Mouse (Mus musculus) heart, adult 9 months (tissue): ENCODE results near the gene Ttpal.

Source experiments
- DNase-seq, 2 experiments: peaks; one replicate each; pipeline ENCODE4 v3.0.0; 2022; ENCODE audit warnings: low spot score in 2 of 2

Ttpal gene

DNA sequence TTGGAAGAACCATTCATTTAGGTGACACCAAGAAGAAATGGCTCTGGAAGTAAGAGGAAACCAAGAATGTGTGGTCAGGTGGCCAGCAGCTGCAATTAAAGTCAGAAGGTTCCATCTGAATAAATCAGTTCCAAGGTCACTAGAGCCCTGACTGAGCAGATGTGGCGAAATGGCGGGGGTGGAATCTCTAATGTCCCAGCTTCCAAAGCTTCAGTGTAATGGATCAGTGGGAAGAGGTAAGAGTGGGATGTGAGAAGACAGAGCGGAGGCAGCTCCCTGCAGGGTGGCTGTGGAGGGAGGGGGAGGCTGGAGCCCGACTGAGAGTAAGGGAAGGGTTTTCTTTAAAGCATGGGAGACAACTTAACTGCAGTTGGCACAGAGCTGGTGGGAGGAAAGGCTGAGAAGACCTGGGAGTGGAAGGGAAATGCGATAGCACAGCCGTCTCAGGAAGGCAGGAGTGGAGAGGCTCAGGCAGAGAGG is 59.3 kb downstream of the Ttpal start:
- no peak for DNase-seq

DNA sequence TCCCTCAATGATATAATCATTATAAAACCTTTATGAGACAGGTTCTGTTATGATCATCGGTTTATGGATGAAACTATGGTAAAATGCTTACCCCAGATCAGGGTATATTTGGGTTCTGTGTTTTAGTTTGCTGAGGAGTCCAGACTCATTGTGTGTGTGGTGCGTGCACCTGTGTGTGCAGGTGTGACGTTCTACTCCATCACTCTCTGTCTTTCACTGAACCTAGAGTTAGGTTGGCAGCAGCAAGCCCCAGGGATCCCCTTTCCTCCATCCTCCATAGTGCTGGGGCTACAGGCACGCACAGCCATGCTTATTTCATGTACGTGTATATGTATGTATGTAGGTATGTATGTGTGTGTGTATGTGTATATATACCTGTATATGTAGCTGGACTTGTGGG is 60.0 kb downstream of the Ttpal start:
- DNase-seq: no peak

DNA sequence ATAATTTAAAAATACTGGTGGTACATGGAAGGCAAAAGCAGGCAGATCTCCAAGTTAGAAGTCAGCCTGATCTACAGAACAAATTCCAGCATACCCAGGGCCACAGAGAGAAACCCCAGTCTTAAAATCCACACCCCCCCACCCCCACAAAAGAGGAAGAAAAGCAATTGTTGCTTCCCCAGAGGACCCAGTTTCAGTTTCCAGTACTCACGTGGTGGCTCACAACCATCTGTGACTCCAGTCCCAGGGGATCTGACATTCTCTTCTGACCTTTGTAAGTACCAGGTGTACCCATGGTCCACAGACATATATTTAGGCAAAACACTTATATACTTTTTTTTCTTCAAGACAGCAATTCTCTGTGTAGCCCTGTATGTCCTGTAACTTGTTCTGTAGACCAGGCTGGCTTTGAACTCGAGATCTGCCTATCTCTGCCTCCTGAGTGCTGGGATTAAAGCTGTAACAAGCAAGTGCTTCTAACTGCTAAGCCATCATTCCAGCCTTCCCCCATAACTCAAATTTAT is 60.6 kb downstream of the Ttpal start:
- peak in 1 of 2 experiments; percentile 58 for DNase-seq

DNA sequence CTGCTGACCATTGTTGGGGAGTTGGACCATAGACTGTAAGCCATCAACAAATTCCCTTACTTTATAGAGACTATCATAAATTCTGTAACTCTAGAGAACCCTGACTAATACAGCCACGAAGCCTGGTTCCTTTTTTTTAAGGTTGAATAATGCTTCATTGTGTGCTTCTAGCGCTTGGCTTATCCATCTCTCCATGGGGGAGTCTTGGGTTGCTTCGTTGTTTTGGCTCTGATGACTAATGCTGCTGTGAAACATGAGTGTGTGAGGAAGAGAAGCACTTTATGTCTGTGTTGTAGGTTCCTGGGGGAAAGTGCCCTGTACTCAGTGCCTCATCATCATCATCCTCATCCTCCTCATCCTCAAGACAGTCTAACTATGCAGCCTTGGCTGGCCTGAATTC is 61.8 kb downstream of the Ttpal start:
- DNase-seq: no peak

DNA sequence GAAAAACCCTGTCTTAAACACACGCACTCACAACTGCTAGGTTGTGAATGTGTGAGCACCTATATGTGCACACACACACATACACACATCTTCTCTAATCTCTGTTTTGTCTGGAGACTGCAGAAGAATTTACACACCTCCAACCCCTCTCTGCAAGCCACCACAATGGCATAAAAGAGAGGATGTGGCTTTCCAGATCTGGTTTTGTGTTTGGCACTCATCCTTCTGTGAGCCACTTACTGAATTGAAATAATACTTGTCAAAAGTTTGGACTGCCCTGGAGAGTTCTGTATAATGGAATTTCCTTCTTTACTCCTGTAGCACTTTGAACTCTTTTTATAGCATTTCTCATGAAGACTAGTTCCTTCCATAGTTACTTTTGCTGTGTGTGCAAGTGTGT is 64.9 kb downstream of the Ttpal start:
- no peak for DNase-seq
